Mouse (Mus musculus): ENCODE data around the gene Olfr65. TPM values are rescaled to one million over a fixed set of nuclear protein-coding genes. Genes with fewer than 3 reads are reported as not detected.

Gene Olfr65
- polyA plus RNA-seq, 1 experiment from 2014 or later: not detected

- no peaks in the 10 kb centered on the region for H3K4me1 ChIP-seq
- H3K27me3 ChIP-seq: no peaks in the 10 kb centered on the region
- no peak overlapping the region for H3K9ac ChIP-seq
- no peak overlapping the region for H3K27ac ChIP-seq
- H3K36me3 ChIP-seq: no peaks in the 10 kb centered on the region
- ATAC-seq (ENCODE audit: insufficient number of reproducible peaks, insufficient read depth, low FRiP score, low TSS enrichment): no peak
- no peaks in the 10 kb centered on the region for H3K9me3 ChIP-seq
- H3K4me2 ChIP-seq (replicated peaks): no peak overlapping the region
- 39% methylated on average over 8 of the region's 8 CpGs for WGBS
- H3K4me3 ChIP-seq: no peak overlapping the region
These were observed 9.8 kb downstream of the Olfr65 start for GRCm38 (mm10) chr7:103912969-103913511.

GRCm38 (mm10) chr7:103915338-103915737 is 12.1 kb downstream of the Olfr65 start:
- Histone ChIP-seq H3K4me1 (no peaks in the 10 kb centered on the region), H3K4me3 (no peak overlapping the region), H3K9me3 (no peaks in the 10 kb centered on the region), H3K9ac (no peak overlapping the region), H3K36me3 (no peaks in the 10 kb centered on the region), H3K4me2 (replicated peaks) (no peak overlapping the region), H3K27me3 (no peaks in the 10 kb centered on the region), H3K27ac (no peak overlapping the region)
- ATAC-seq (ENCODE audit: insufficient number of reproducible peaks, insufficient read depth, low FRiP score, low TSS enrichment): no peak

GRCm38 (mm10) chr7:103928525-103928924 is 25.2 kb downstream of the Olfr65 start, which contains the start of gene Olfr631:
TSS of gene Olfr631 (plus strand) at chr7:103928825.
- no peaks in the 10 kb centered on the region for H3K27me3 ChIP-seq
- no peak within 1 kb of the TSS for H3K4me3 ChIP-seq
- H3K4me1 ChIP-seq: no peaks in the 10 kb centered on the region
- H3K9ac ChIP-seq: no peak within 1 kb of the TSS
- H3K36me3 ChIP-seq: no peaks in the 10 kb centered on the region
- H3K9me3 ChIP-seq: no peaks in the 10 kb centered on the region
- H3K27ac ChIP-seq: no peak within 1 kb of the TSS
- ATAC-seq (ENCODE audit: insufficient number of reproducible peaks, insufficient read depth, low FRiP score, low TSS enrichment): no peak
- no peak within 1 kb of the TSS for H3K4me2 ChIP-seq (replicated peaks)

- H3K9me3 ChIP-seq: no peaks in the 10 kb centered on the region
- WGBS: 62% methylated on average over 2 of the region's 2 CpGs
- ATAC-seq (ENCODE audit: insufficient number of reproducible peaks, insufficient read depth, low FRiP score, low TSS enrichment): no peak
These were observed 31.0 kb downstream of the Olfr65 start, which contains the start of gene Olfr632 for GRCm38 (mm10) chr7:103934264-103934663. TSS of gene Olfr632 (plus strand) at chr7:103934347.

GRCm38 (mm10) chr7:103942730-103943129 is 39.4 kb downstream of the Olfr65 start:
- H3K27ac ChIP-seq: no peak overlapping the region
- no peaks in the 10 kb centered on the region for H3K9me3 ChIP-seq
- no peak overlapping the region for H3K9ac ChIP-seq
- H3K36me3 ChIP-seq: no peaks in the 10 kb centered on the region
- no peak overlapping the region for H3K4me2 ChIP-seq (replicated peaks)
- H3K4me1 ChIP-seq: no peaks in the 10 kb centered on the region
- 27% methylated on average over 2 of the region's 2 CpGs for WGBS
- H3K27me3 ChIP-seq: no peaks in the 10 kb centered on the region
- ATAC-seq (ENCODE audit: insufficient number of reproducible peaks, insufficient read depth, low FRiP score, low TSS enrichment): no peak
- H3K4me3 ChIP-seq: no peak overlapping the region

More at GRCm38 (mm10) chr7:103934264-103934663, 31.0 kb downstream of the Olfr65 start, which contains the start of gene Olfr632:
- H3K4me2 ChIP-seq (replicated peaks): no peak within 1 kb of the TSS
- no peaks in the 10 kb centered on the region for H3K36me3 ChIP-seq
- H3K27me3 ChIP-seq: no peaks in the 10 kb centered on the region
- H3K9ac ChIP-seq: no peak within 1 kb of the TSS
- H3K4me3 ChIP-seq: no peak within 1 kb of the TSS
- H3K27ac ChIP-seq: no peak within 1 kb of the TSS
- H3K4me1 ChIP-seq: no peaks in the 10 kb centered on the region

GRCm38 (mm10) chr7:103944137-103944536 is 40.9 kb downstream of the Olfr65 start, which contains the start of gene Olfr633:
TSS of gene Olfr633 (plus strand) at chr7:103944437.
- H3K9ac ChIP-seq: no peak within 1 kb of the TSS
- ATAC-seq (ENCODE audit: insufficient number of reproducible peaks, insufficient read depth, low FRiP score, low TSS enrichment): no peak
- H3K4me2 ChIP-seq (replicated peaks): no peak within 1 kb of the TSS
- no peak within 1 kb of the TSS for H3K4me3 ChIP-seq
- H3K4me1 ChIP-seq: no peaks in the 10 kb centered on the region
- no peaks in the 10 kb centered on the region for H3K9me3 ChIP-seq
- no peak within 1 kb of the TSS for H3K27ac ChIP-seq
- no peaks in the 10 kb centered on the region for H3K27me3 ChIP-seq
- H3K36me3 ChIP-seq: no peaks in the 10 kb centered on the region

Other genes with a start within 250 kb of the Olfr65 start
- not detected in 2 replicates for gene Olfr623, start 239.8 kb upstream of the Olfr65 start, polyA plus RNA-seq (2016; fragmentation: Nextera tagmentation; extraction: Ambion mirVana)
- gene Olfr624, start 232.3 kb upstream of the Olfr65 start, polyA plus RNA-seq (2016; fragmentation: Nextera tagmentation; extraction: Ambion mirVana): 0.04 and 0.10 TPM in 2 replicates
- not detected in 2 replicates for gene Olfr625-ps1, start 220.8 kb upstream of the Olfr65 start, polyA plus RNA-seq (2016; fragmentation: Nextera tagmentation; extraction: Ambion mirVana)
- gene Olfr243, start 188.8 kb upstream of the Olfr65 start, polyA plus RNA-seq (2016; fragmentation: Nextera tagmentation; extraction: Ambion mirVana): not detected in 2 replicates
- gene Olfr628, start 173.1 kb upstream of the Olfr65 start, polyA plus RNA-seq (2016; fragmentation: Nextera tagmentation; extraction: Ambion mirVana): not detected in 2 replicates
- not detected in 2 replicates for gene Olfr629, start 158.5 kb upstream of the Olfr65 start, polyA plus RNA-seq (2016; fragmentation: Nextera tagmentation; extraction: Ambion mirVana)
- gene Olfr630, start 146.2 kb upstream of the Olfr65 start, polyA plus RNA-seq (2016; fragmentation: Nextera tagmentation; extraction: Ambion mirVana): not detected in 2 replicates
- not detected in 2 replicates for gene Olfr69, start 131.9 kb upstream of the Olfr65 start, polyA plus RNA-seq (2016; fragmentation: Nextera tagmentation; extraction: Ambion mirVana)
- not detected in 2 replicates for gene Olfr68, start 123.8 kb upstream of the Olfr65 start, polyA plus RNA-seq (2016; fragmentation: Nextera tagmentation; extraction: Ambion mirVana)
- gene Olfr67, start 111.7 kb upstream of the Olfr65 start, polyA plus RNA-seq (2016; fragmentation: Nextera tagmentation; extraction: Ambion mirVana): not detected in 2 replicates
- gene Hbb-bt, start 89.5 kb upstream of the Olfr65 start, polyA plus RNA-seq (2016; fragmentation: Nextera tagmentation; extraction: Ambion mirVana): 883 and 936 TPM in 2 replicates
- gene Hbb-bs, start 75.4 kb upstream of the Olfr65 start, polyA plus RNA-seq (2016; fragmentation: Nextera tagmentation; extraction: Ambion mirVana): 706 and 771 TPM in 2 replicates
- gene Hbb-bh2, start 63.0 kb upstream of the Olfr65 start, polyA plus RNA-seq (2016; fragmentation: Nextera tagmentation; extraction: Ambion mirVana): 0.32 TPM in 1 of 2 replicates, not detected in the other
- gene Hbb-bh1, start 60.3 kb upstream of the Olfr65 start, polyA plus RNA-seq (2016; fragmentation: Nextera tagmentation; extraction: Ambion mirVana): 537 and 696 TPM in 2 replicates
- 8,998 and 9,810 TPM in 2 replicates for gene Hbb-y, start 50.3 kb upstream of the Olfr65 start, polyA plus RNA-seq (2016; fragmentation: Nextera tagmentation; extraction: Ambion mirVana)
- not detected in 2 replicates for gene Olfr66, start 17.2 kb upstream of the Olfr65 start, polyA plus RNA-seq (2016; fragmentation: Nextera tagmentation; extraction: Ambion mirVana)
- gene Olfr64, start 9.0 kb upstream of the Olfr65 start, polyA plus RNA-seq (2016; fragmentation: Nextera tagmentation; extraction: Ambion mirVana): not detected in 2 replicates
- not detected in 2 replicates for gene Olfr631, start 25.3 kb downstream of the Olfr65 start, polyA plus RNA-seq (2016; fragmentation: Nextera tagmentation; extraction: Ambion mirVana)
- 0.06 TPM in 1 of 2 replicates, not detected in the other for gene Olfr632, start 30.9 kb downstream of the Olfr65 start, polyA plus RNA-seq (2016; fragmentation: Nextera tagmentation; extraction: Ambion mirVana)
- gene Olfr633, start 41.0 kb downstream of the Olfr65 start, polyA plus RNA-seq (2016; fragmentation: Nextera tagmentation; extraction: Ambion mirVana): not detected in 2 replicates
- gene Olfr635, start 67.7 kb downstream of the Olfr65 start, polyA plus RNA-seq (2016; fragmentation: Nextera tagmentation; extraction: Ambion mirVana): not detected in 2 replicates
- not detected in 2 replicates for gene Olfr638, start 95.3 kb downstream of the Olfr65 start, polyA plus RNA-seq (2016; fragmentation: Nextera tagmentation; extraction: Ambion mirVana)
- gene Olfr639, start 113.8 kb downstream of the Olfr65 start, polyA plus RNA-seq (2016; fragmentation: Nextera tagmentation; extraction: Ambion mirVana): 0.04 TPM in 1 of 2 replicates, not detected in the other
- gene Olfr640, start 122.1 kb downstream of the Olfr65 start, polyA plus RNA-seq (2016; fragmentation: Nextera tagmentation; extraction: Ambion mirVana): not detected in 2 replicates
- gene Olfr641, start 132.0 kb downstream of the Olfr65 start, polyA plus RNA-seq (2016; fragmentation: Nextera tagmentation; extraction: Ambion mirVana): not detected in 2 replicates
- gene Olfr642, start 149.2 kb downstream of the Olfr65 start, polyA plus RNA-seq (2016; fragmentation: Nextera tagmentation; extraction: Ambion mirVana): not detected in 2 replicates
- not detected in 2 replicates for gene 4930516K23Rik, start 158.0 kb downstream of the Olfr65 start, polyA plus RNA-seq (2016; fragmentation: Nextera tagmentation; extraction: Ambion mirVana)
- gene Olfr644, start 168.4 kb downstream of the Olfr65 start, polyA plus RNA-seq (2016; fragmentation: Nextera tagmentation; extraction: Ambion mirVana): not detected in 2 replicates
- gene Olfr645, start 182.0 kb downstream of the Olfr65 start, polyA plus RNA-seq (2016; fragmentation: Nextera tagmentation; extraction: Ambion mirVana): not detected in 2 replicates
- not detected in 2 replicates for gene Olfr646, start 201.4 kb downstream of the Olfr65 start, polyA plus RNA-seq (2016; fragmentation: Nextera tagmentation; extraction: Ambion mirVana)
- not detected in 2 replicates for gene Ubqln5, start 226.3 kb downstream of the Olfr65 start, polyA plus RNA-seq (2016; fragmentation: Nextera tagmentation; extraction: Ambion mirVana)
- gene Olfr643, start 233.9 kb downstream of the Olfr65 start, polyA plus RNA-seq (2016; fragmentation: Nextera tagmentation; extraction: Ambion mirVana): not detected in 2 replicates
- gene Ubqln3, start 239.8 kb downstream of the Olfr65 start, polyA plus RNA-seq (2016; fragmentation: Nextera tagmentation; extraction: Ambion mirVana): not detected in 2 replicates
- gene Ubqlnl, start 247.1 kb downstream of the Olfr65 start, polyA plus RNA-seq (2016; fragmentation: Nextera tagmentation; extraction: Ambion mirVana): not detected in 2 replicates